Mouse (Mus musculus): ENCODE results near the gene Dennd4b.

DNA sequence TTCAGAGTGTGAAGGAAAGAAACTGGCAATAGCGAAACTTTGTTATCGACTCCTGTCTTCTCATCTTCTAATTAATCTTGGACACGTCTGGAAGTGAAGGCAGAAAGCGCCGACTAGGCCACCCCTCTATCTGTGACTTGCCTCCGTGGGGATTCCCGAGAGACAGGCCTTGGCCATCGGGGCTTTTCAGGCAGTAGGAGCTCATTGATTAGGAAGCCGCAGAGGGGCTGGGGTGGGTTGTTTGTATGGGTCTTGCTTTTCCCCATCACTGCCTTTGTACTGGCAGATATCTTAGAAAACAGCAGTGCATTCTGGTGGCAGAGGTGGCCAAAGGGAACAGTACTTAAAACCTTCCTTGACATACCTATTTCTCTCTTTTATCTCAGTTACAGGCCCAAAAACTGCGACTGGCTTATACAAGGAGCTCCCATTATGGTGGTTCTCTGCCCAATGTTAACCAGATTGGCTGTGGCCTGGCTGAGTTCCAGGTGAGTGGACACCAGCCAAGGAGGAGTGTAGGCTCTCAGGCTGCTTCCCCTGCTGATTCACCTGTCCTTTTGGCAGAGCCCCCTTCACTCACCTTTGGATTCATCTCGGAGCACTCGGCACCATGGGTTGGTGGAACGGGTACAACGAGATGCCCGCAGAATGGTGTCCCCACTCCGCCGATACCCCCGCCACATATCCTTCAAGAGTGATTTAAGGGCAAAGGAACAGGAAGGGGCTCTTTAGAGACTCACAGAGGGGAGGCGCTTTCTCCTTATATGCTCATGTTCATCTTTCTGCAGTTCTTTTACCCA, 8.1 kb upstream of the Dennd4b start:
- TF ChIP-seq POLR2A (IDR thresholded peaks at IDR 0.05; ENCODE audit: insufficient read length, low read depth), result no peak
- TF ChIP-seq SRF (IDR thresholded peaks at IDR 0.05; ENCODE audit: control insufficient read depth, insufficient read length, low read depth), result no peak
- no peak for TF ChIP-seq MYOD1 (IDR thresholded peaks at IDR 0.05; ENCODE audit: control insufficient read depth in 1 of 3, insufficient read length in 2 of 3, low read depth in 2 of 3)
- TF ChIP-seq MYOG (IDR thresholded peaks at IDR 0.05; ENCODE audit: control insufficient read depth in 1 of 3, insufficient read depth in 1 of 3, insufficient read length in 2 of 3, low read depth in 2 of 3), result no peak
- no peak for TF ChIP-seq E2F4 (IDR thresholded peaks at IDR 0.05; ENCODE audit: insufficient read depth)
- TF ChIP-seq MAX (IDR thresholded peaks at IDR 0.05; ENCODE audit: low read depth), result no peak
- no peak for TF ChIP-seq TCF12 (IDR thresholded peaks at IDR 0.05; ENCODE audit: insufficient read depth, poor library complexity, severe bottlenecking)

All from myocyte (in vitro differentiated cells).